Mouse (Mus musculus) liver, embryonic 14.5 days (tissue): ENCODE data around the gene Rara. TPM values are rescaled to one million over a fixed set of nuclear protein-coding genes. Genes with fewer than 3 reads are reported as not detected.
A peak's percentile ranks its signal among the peaks of the same experiment; 100 is the strongest.

Source experiments
- ATAC-seq: fragments of 200-750 bp; cut with Nextera tagmentation; 2 replicates; pipeline ENCODE4 v1.8.0; 2017; ENCODE audit warnings: moderate number of reproducible peaks, mild to moderate bottlenecking, moderate library complexity; ENCODE audit not compliant: insufficient read depth
- DNase-seq, 3 experiments: peaks; one replicate each; pipeline ENCODE4 v3.0.0-alpha.2; 2012 to 2013; ENCODE audit warnings: low read depth in 3 of 3, low spot score in 3 of 3
- H3K27ac ChIP-seq: fragments of 300-500 bp; sonication (generic); 2 replicates; pipeline ENCODE4 v1.5.1; 2014; ENCODE audit warnings: moderate library complexity, mild to moderate bottlenecking, control low read depth, inconsistent platforms
- H3K27me3 ChIP-seq: fragments of 300-500 bp; sonication (generic); 2 replicates; pipeline ENCODE4 v1.6.1; 2014; ENCODE audit warnings: mild to moderate bottlenecking, low read length, moderate library complexity; ENCODE audit not compliant: control insufficient read depth, insufficient read depth
- H3K36me3 ChIP-seq: fragments of 300-500 bp; sonication (generic); replicated peaks from 2 replicates; pipeline ENCODE4 v1.6.1; 2014; ENCODE audit warnings: low read depth; ENCODE audit not compliant: control insufficient read depth, insufficient read depth
- H3K4me1 ChIP-seq, 2 experiments: fragments of 200-500 bp in 1 of 2; fragments of 300-500 bp in 1 of 2; sonication (generic) in 1 of 2; replicated peaks; 2 replicates each; pipeline ENCODE4 v1.6.1; 2012 to 2014; ENCODE audit warnings: antibody characterized with exemption in 1 of 2, inconsistent platforms in 1 of 2, low read length in 1 of 2; ENCODE audit not compliant: control insufficient read depth in 2 of 2, insufficient read depth in 2 of 2
- H3K4me2 ChIP-seq: fragments of 300-500 bp; sonication (generic); 2 replicates; pipeline ENCODE4 v1.6.1; 2014; ENCODE audit warnings: low read depth, mild to moderate bottlenecking, control low read depth, moderate library complexity
- H3K4me3 ChIP-seq, 2 experiments: fragments of 200-500 bp in 1 of 2; fragments of 300-500 bp in 1 of 2; sonication (generic) in 1 of 2; 2 replicates each; pipeline ENCODE4 v1.5.1; 2012 to 2014; ENCODE audit warnings: low read depth in 2 of 2, low read length in 2 of 2, mild to moderate bottlenecking in 2 of 2, control low read depth in 1 of 2, inconsistent platforms in 1 of 2, moderate library complexity in 1 of 2; ENCODE audit not compliant: insufficient read depth in 1 of 2
- H3K9ac ChIP-seq: fragments of 300-500 bp; sonication (generic); replicated peaks from 2 replicates; pipeline ENCODE4 v1.6.1; 2014; ENCODE audit warnings: mild to moderate bottlenecking, control low read depth, moderate library complexity
- H3K9me3 ChIP-seq: fragments of 300-500 bp; sonication (generic); 2 replicates; pipeline ENCODE4 v1.6.1; 2016; ENCODE audit warnings: low read length, mixed read lengths; ENCODE audit not compliant: control insufficient read depth
- CTCF ChIP-seq: IDR thresholded peaks from 2 replicates; pipeline ENCODE4 v1.5.1; 2016; ENCODE audit warnings: antibody characterized with exemption, low read depth, control low read depth
- EP300 ChIP-seq: IDR thresholded peaks from 2 replicates; pipeline ENCODE4 v1.6.1; 2016; ENCODE audit warnings: antibody characterized with exemption, low read depth
- WGBS: fragments of 180-500 bp; shearing (Covaris S2); extraction: QIAGEN DNeasy Blood & Tissue Kit; methylation state at CpG from one replicate; pipeline ENCODE4 v1.1.7; 2014; ENCODE audit not compliant: insufficient replicate concordance; 5-methylcytosine and 5-hydroxymethylcytosine counted together
- polyA plus RNA-seq, 2 experiments: library from polyadenylated mRNA; depleted of rRNA in 1 of 2; stranded (reverse) in 1 of 2; unstranded in 1 of 2; fragments of >200 nt; fragmentation: Nextera tagmentation in 1 of 2; extraction: Ambion mirVana in 1 of 2; gene quantifications; 2 replicates each; pipeline versions ENCODE4 v1.2.1 to v1.2.3; 2012 to 2014

Rara gene
- polyA plus RNA-seq, 2 experiments, result 1.9 to 3.2 TPM

GRCm38 (mm10) chr11:98962421-98963095 lies 34.9 kb downstream of the Rara start:
- ATAC-seq (no peak), DNase-seq (no peak)
- Histone ChIP-seq H3K4me2 (peak overlapping the region; percentile 89), H3K9ac (no peak overlapping the region; the same call in 1 of the 2 replicates), H3K4me3 (peak overlapping the region; percentile 18 to 56), H3K9me3 (no peaks in the 10 kb centered on the region), H3K27ac (no peak overlapping the region), H3K36me3 (no peaks in the 10 kb centered on the region), H3K4me1 (peaks cover 3 to 26% of the 10 kb centered on the region in 2 experiments; a peak in 3 of 4 replicates), H3K27me3 (peaks cover 51% of the 10 kb centered on the region)
- TF ChIP-seq CTCF (no peak), EP300 (no peak)
- 6% methylated on average over 12 of the region's 12 CpGs for WGBS

- Histone ChIP-seq H3K4me2 (peak overlapping the region; percentile 89), H3K27ac (no peak overlapping the region), H3K9ac (no peak overlapping the region), H3K4me1 (peaks cover 3 to 26% of the 10 kb centered on the region in 2 experiments; a peak in 3 of 4 replicates), H3K4me3 (peak overlapping the region; percentile 18 to 38), H3K9me3 (no peaks in the 10 kb centered on the region), H3K36me3 (no peaks in the 10 kb centered on the region), H3K27me3 (peaks cover 51% of the 10 kb centered on the region)
- under 1% methylated on average over 32 of the region's 32 CpGs for WGBS
- DNase-seq (no peak), ATAC-seq (peak; percentile 40)
- no peak for TF ChIP-seq EP300
- no peak for TF ChIP-seq CTCF
These were observed 35.8 kb downstream of the Rara start for GRCm38 (mm10) chr11:98963191-98964021.

- DNase-seq (no peak), ATAC-seq (no peak)
- Histone ChIP-seq H3K27me3 (peaks cover 55% of the 10 kb centered on the region), H3K9me3 (no peaks in the 10 kb centered on the region), H3K36me3 (no peaks in the 10 kb centered on the region), H3K4me2 (peak overlapping the region; percentile 89), H3K27ac (no peak overlapping the region), H3K4me1 (peaks cover 3 to 22% of the 10 kb centered on the region in 2 experiments; a peak in 3 of 4 replicates), H3K9ac (no peak overlapping the region), H3K4me3 (0 out of 4 replicates have a peak overlapping the region, but pooled peaks of 1 of the 2 experiments have one; percentile 6)
- no peak for TF ChIP-seq EP300
- TF ChIP-seq CTCF, result no peak
- 18% methylated on average over 6 of the region's 6 CpGs for WGBS
These were observed 36.6 kb downstream of the Rara start for GRCm38 (mm10) chr11:98964201-98964615.

GRCm38 (mm10) chr11:98964616-98965415 lies 37.2 kb downstream of the Rara start:
- H3K27me3 ChIP-seq, result peaks cover 55% of the 10 kb centered on the region
- WGBS, result 40% methylated on average over 15 of the region's 15 CpGs
- no peaks in the 10 kb centered on the region for H3K36me3 ChIP-seq
- DNase-seq (no peak), ATAC-seq (no peak)
- TF ChIP-seq CTCF (no peak), EP300 (no peak)
- no peaks in the 10 kb centered on the region for H3K9me3 ChIP-seq
- H3K4me1 ChIP-seq, result peaks cover 3 to 22% of the 10 kb centered on the region in 2 experiments; a peak in 3 of 4 replicates
- no peak overlapping the region for H3K4me3 ChIP-seq
- no peak overlapping the region for H3K27ac ChIP-seq
- peak overlapping the region; percentile 89 for H3K4me2 ChIP-seq
- H3K9ac ChIP-seq, result no peak overlapping the region
